Mouse (Mus musculus): Measurements from ENCODE around the gene Car9. TPM values are rescaled to one million over a fixed set of nuclear protein-coding genes. Genes with fewer than 3 reads are reported as not detected.
A peak's percentile ranks its signal among the peaks of the same experiment; 100 is the strongest.
"Not testable (repeated sequence)": the region's sequence is repeated elsewhere in the genome, so short reads cannot be mapped to it uniquely, and the experiment has no call there.

Gene Car9
- polyA plus RNA-seq, 1 experiment from 2014 or later: 0.19 TPM

- Histone ChIP-seq H3K27ac (no peak overlapping the region), H3K36me3 (peaks cover 93% of the 10 kb centered on the region), H3K4me2 (replicated peaks) (no peak overlapping the region), H3K9ac (replicated peaks) (no peak overlapping the region), H3K27me3 (no peaks in the 10 kb centered on the region), H3K9me3 (no peaks in the 10 kb centered on the region), H3K4me3 (replicated peaks) (no peak overlapping the region), H3K4me1 (replicated peaks) (no peaks in the 10 kb centered on the region)
- ATAC-seq: no peak
- 97% methylated on average over 8 of the region's 8 CpGs for WGBS
Measured at GRCm38 (mm10) chr4:43535628-43536027, 28.9 kb downstream of the Car9 start.

DNA sequence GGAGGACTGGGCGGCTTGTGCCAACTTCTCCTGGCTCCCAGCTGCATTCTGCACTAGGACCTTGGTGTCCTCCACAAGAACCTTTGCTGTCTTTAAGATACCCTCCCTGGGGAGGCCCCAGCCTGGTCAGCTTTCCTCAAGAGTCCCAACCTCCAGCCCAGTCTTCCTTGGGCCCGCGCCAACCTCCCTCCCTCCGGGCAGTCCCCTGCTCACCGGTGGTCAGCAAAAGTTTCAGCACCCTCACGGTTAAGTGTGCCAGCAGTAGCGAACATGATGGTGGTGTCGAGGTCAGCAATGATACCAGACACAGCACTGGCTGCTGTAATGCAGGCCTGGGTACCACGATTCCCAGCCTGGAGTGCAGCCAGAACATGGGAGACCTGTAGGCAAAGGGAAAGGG lies 29.3 kb downstream of the Car9 start:
- no peaks in the 10 kb centered on the region for H3K9me3 ChIP-seq
- 92% methylated on average over 9 of the region's 9 CpGs for WGBS
- H3K27me3 ChIP-seq: no peaks in the 10 kb centered on the region
- no peak overlapping the region for H3K9ac ChIP-seq (replicated peaks)
- ATAC-seq: no peak
- no peaks in the 10 kb centered on the region for H3K4me1 ChIP-seq (replicated peaks)
- H3K27ac ChIP-seq: no peak overlapping the region
- no peak overlapping the region for H3K4me2 ChIP-seq (replicated peaks)
- H3K36me3 ChIP-seq: peaks cover 97% of the 10 kb centered on the region
- H3K4me3 ChIP-seq (replicated peaks): no peak overlapping the region

- H3K27me3 ChIP-seq: no peaks in the 10 kb centered on the region
- WGBS: 87% methylated on average over 3 of the region's 3 CpGs
Measured at GRCm38 (mm10) chr4:43542044-43542443, 35.3 kb downstream of the Car9 start.

GRCm38 (mm10) chr4:43546375-43547047 lies 39.7 kb downstream of the Car9 start:
- Histone ChIP-seq H3K4me3 (replicated peaks) (no peak overlapping the region), H3K27ac (no peak overlapping the region), H3K36me3 (peaks cover 100% of the 10 kb centered on the region), H3K4me2 (replicated peaks) (no peak overlapping the region), H3K9me3 (no peaks in the 10 kb centered on the region), H3K4me1 (replicated peaks) (no peaks in the 10 kb centered on the region), H3K9ac (replicated peaks) (no peak overlapping the region), H3K27me3 (no peaks in the 10 kb centered on the region)
- 95% methylated on average over 12 of the region's 12 CpGs for whole genome bisulfite sequencing
- ATAC-seq: no peak

More at GRCm38 (mm10) chr4:43542044-43542443, 35.3 kb downstream of the Car9 start:
- H3K27ac ChIP-seq: no peak overlapping the region
- no peak for ATAC-seq
- H3K9me3 ChIP-seq: no peaks in the 10 kb centered on the region
- H3K4me3 ChIP-seq (replicated peaks): no peak overlapping the region
- H3K4me2 ChIP-seq (replicated peaks): no peak overlapping the region
- H3K36me3 ChIP-seq: peaks cover 99% of the 10 kb centered on the region
- H3K4me1 ChIP-seq (replicated peaks): no peaks in the 10 kb centered on the region
- H3K9ac ChIP-seq (replicated peaks): no peak overlapping the region

DNA sequence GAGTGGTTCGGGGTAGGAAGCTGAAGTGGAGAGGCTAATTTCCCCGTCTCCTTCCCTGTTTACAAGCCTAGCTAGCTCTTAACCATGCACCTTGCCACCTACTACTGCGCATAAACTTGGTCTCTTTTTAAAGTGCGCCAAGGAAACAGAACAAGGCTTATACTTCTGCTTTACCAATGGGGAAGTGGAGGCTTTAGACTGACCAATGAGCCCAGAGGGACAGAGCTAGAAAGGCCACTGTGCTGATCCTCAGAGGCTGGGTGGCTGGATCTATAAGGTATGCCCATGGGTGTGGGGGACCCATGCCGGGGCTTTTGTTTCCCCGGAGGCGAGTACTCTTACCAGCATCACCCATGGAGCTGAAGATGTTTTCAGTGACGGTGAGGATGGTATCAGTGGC lies 40.4 kb downstream of the Car9 start:
- no peak for ATAC-seq
- no peak overlapping the region for H3K27ac ChIP-seq
- no peak overlapping the region for H3K9ac ChIP-seq (replicated peaks)
- H3K27me3 ChIP-seq: no peaks in the 10 kb centered on the region
- WGBS: 96% methylated on average over 8 of the region's 8 CpGs
- H3K36me3 ChIP-seq: peaks cover 100% of the 10 kb centered on the region
- H3K9me3 ChIP-seq: no peaks in the 10 kb centered on the region
- H3K4me1 ChIP-seq (replicated peaks): no peaks in the 10 kb centered on the region
- H3K4me3 ChIP-seq (replicated peaks): no peak overlapping the region
- no peak overlapping the region for H3K4me2 ChIP-seq (replicated peaks)

GRCm38 (mm10) chr4:43549055-43549454 lies 42.3 kb downstream of the Car9 start:
- Histone ChIP-seq H3K27me3 (no peaks in the 10 kb centered on the region), H3K27ac (no peak overlapping the region), H3K4me2 (replicated peaks) (no peak overlapping the region), H3K9me3 (no peaks in the 10 kb centered on the region), H3K36me3 (peaks cover 100% of the 10 kb centered on the region), H3K4me1 (replicated peaks) (no peaks in the 10 kb centered on the region), H3K9ac (replicated peaks) (no peak overlapping the region), H3K4me3 (replicated peaks) (no peak overlapping the region)
- ATAC-seq: no peak
- 90% methylated on average over 12 of the region's 12 CpGs for WGBS

DNA sequence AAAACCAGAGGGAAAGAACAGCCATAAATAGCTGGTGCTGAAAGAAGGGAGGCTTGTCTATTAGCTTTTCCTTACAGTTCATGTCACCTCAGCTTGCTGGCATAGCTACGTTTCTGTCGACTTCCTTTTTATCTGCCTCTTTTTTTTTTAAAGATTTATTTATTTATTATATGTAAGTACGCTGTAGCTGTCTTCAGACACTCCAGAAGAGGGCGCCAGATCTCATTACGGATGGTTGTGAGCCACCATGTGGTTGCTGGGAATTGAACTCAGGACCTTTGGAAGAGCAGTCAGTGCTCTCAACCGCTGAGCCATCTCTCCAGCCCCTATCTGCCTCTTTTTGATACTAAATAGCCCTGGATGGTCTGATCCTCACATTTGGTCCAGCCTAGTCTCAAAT lies 45.1 kb downstream of the Car9 start:
- not testable (repeated sequence) for H3K9me3 ChIP-seq; ATAC-seq; H3K27me3 ChIP-seq; H3K4me2 ChIP-seq (replicated peaks); H3K27ac ChIP-seq; H3K4me3 ChIP-seq (replicated peaks); H3K9ac ChIP-seq (replicated peaks); H3K4me1 ChIP-seq (replicated peaks)
- peaks cover 98% of the 10 kb centered on the region for H3K36me3 ChIP-seq
- WGBS: 86% methylated on average over 6 of the region's 6 CpGs

DNA sequence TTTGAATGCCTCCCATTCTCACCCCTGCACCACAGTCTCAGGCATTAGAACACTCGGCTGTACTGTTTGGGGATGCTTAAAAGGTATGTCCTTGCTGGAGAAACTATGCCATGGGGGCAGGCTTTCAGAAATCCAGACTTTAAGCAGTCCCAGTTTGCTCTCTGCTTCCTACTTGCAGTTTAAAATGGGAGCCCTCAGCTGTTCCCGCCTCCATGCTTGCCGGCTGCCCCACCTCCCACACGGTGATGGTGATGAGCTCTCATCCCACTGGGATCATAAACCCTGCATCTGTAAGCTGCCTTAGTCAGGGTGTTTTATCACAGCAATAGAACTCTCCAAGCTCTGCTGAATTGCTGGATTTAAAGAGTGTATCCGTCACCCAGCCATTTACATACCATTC lies 45.7 kb downstream of the Car9 start:
- ATAC-seq: no peak
- no peak overlapping the region for H3K4me3 ChIP-seq (replicated peaks)
- WGBS: 96% methylated on average over 5 of the region's 5 CpGs
- H3K36me3 ChIP-seq: peaks cover 92% of the 10 kb centered on the region
- H3K4me1 ChIP-seq (replicated peaks): peaks cover 3% of the 10 kb centered on the region; the same call in 1 of the 2 replicates
- H3K27ac ChIP-seq: no peak overlapping the region
- H3K4me2 ChIP-seq (replicated peaks): no peak overlapping the region
- H3K27me3 ChIP-seq: no peaks in the 10 kb centered on the region
- no peaks in the 10 kb centered on the region for H3K9me3 ChIP-seq
- no peak overlapping the region for H3K9ac ChIP-seq (replicated peaks)

DNA sequence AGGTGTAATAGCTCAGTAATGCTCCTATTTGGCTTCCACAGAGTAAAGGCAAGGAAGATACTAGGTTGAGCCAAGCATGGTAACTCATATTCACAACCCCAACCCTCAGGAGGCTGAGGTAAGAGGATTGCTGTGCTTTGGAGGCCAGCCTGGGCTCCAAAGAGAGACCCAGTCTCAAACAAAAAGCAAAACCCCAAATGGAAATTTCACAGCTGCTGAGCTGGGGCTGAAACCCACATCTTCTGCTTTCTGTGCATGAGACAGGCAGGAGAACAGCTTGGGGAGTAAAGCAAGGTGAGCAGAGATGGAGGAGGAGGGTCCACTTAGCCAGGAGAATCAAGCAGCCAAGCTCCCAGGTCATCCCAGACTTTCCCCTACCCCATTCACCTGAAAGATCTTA lies 47.1 kb downstream of the Car9 start:
- no peak for ATAC-seq
- H3K9ac ChIP-seq (replicated peaks): no peak overlapping the region
- H3K4me1 ChIP-seq (replicated peaks): peaks cover 17% of the 10 kb centered on the region
- H3K36me3 ChIP-seq: peaks cover 81% of the 10 kb centered on the region
- no peak overlapping the region for H3K4me2 ChIP-seq (replicated peaks)
- no peak overlapping the region for H3K4me3 ChIP-seq (replicated peaks)
- H3K9me3 ChIP-seq: no peaks in the 10 kb centered on the region
- H3K27ac ChIP-seq: no peak overlapping the region
- H3K27me3 ChIP-seq: no peaks in the 10 kb centered on the region

DNA sequence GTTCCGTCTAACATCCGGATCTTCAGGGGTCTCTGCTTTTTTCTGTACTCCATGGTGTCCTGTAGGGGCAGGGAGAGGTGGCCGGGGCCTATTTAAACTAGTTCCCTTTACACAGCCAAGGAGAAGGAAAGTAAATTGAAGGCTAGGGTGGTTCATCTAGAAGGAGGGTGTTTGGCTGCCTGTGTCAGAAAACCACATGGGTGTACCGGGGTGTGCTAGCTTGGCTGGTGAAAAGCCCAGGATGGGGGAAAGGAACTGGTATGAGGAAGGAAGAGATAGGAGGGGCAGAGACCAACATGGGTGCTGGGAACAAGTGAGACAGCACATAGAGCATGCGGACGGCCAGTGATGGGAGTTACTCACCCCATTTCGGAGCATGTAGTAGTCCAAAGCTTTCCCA lies 49.2 kb downstream of the Car9 start:
- H3K9ac ChIP-seq (replicated peaks): no peak overlapping the region
- no peaks in the 10 kb centered on the region for H3K27me3 ChIP-seq
- no peaks in the 10 kb centered on the region for H3K9me3 ChIP-seq
- peaks cover 38% of the 10 kb centered on the region for H3K4me1 ChIP-seq (replicated peaks)
- no peak for ATAC-seq
- H3K27ac ChIP-seq: no peak overlapping the region
- H3K36me3 ChIP-seq: peaks cover 62% of the 10 kb centered on the region
- H3K4me3 ChIP-seq (replicated peaks): no peak overlapping the region
- no peak overlapping the region for H3K4me2 ChIP-seq (replicated peaks)
- WGBS: 97% methylated on average over 7 of the region's 7 CpGs

- Histone ChIP-seq H3K27ac (no peak overlapping the region), H3K4me2 (replicated peaks) (no peak overlapping the region), H3K36me3 (peaks cover 40% of the 10 kb centered on the region), H3K4me1 (replicated peaks) (peaks cover 48% of the 10 kb centered on the region), H3K27me3 (no peaks in the 10 kb centered on the region), H3K9ac (replicated peaks) (peak overlapping the region; percentile 53; the same call in 1 of the 2 replicates), H3K9me3 (no peaks in the 10 kb centered on the region), H3K4me3 (replicated peaks) (no peak overlapping the region)
- WGBS: 70% methylated on average over 5 of the region's 5 CpGs
- ATAC-seq: no peak
Measured at GRCm38 (mm10) chr4:43558028-43558630, 51.4 kb downstream of the Car9 start.

- H3K4me1 ChIP-seq (replicated peaks): peaks cover 55% of the 10 kb centered on the region
- WGBS: 40% methylated on average over 13 of the region's 13 CpGs
- peak overlapping the region; percentile 49; the same call in 1 of the 2 replicates for H3K27ac ChIP-seq
Measured at GRCm38 (mm10) chr4:43558631-43559356, 52.0 kb downstream of the Car9 start.

More at GRCm38 (mm10) chr4:43558631-43559356, 52.0 kb downstream of the Car9 start:
- Histone ChIP-seq H3K9ac (replicated peaks) (peak overlapping the region; percentile 53), H3K4me2 (replicated peaks) (peak overlapping the region; percentile 22; the same call in 1 of the 2 replicates), H3K27me3 (no peaks in the 10 kb centered on the region), H3K4me3 (replicated peaks) (no peak overlapping the region), H3K9me3 (no peaks in the 10 kb centered on the region), H3K36me3 (peaks cover 33% of the 10 kb centered on the region)
- no peak for ATAC-seq

Data from midbrain, embryonic 13.5 days (tissue).